Mouse (Mus musculus) A20 (cell line): ENCODE measurements around the gene Pf4.
"Not testable (repeated sequence)": the region's sequence is repeated elsewhere in the genome, so short reads cannot be mapped to it uniquely, and the experiment has no call there.

ENCODE experiments used
- DNase-seq: peaks from one replicate; pipeline ENCODE4 v3.0.0-alpha.2; 2011; ENCODE audit warnings: low read depth, low spot score

Gene Pf4

DNA sequence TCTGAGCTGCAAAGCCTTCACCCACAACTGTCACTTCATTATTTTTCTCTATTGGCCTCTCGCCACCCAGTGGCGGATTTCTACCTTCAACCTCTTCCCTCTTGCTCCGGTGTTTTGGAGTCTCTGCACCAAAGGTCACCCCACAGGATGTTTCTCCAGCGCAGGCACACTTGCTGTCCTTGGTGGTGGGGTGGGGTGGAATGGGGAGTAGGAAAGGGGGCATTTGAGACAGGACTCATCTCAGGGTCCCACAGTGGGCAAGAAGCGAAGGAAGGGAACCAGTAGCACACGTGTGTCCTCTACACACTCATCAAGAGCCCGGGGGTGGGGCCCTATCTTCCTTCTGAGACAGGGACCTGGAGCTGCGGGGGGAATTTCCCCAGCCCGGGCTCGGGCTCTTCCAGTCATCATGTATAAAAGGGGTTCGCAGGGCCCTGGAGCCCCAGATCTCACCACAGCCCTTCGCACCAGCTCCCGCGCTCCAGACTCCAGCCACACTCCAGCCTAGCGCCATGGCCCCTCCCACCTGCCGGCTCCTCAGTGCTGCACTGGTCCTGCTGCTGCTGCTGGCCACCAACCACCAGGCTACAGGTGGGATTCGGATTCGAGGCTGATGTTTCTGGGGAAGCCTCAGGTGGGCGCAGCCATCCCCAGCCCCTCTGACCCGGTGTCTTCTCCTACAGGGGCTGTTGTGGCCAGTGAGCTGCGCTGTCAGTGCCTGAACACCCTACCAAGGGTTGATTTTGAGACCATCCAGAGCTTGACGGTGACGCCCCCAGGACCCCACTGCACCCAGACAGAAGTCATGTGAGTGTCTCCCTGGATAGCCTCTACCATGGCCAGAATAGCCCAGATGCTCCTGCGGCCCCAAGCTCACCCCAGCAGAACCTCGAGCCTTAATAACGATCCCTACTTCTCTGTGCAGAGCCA, 13.7 kb downstream of the Pf4 start, which contains the start of gene Cxcl3:
Cxcl3 (plus strand) TSS at position 445 of the 930 bp plus-strand sequence.
- DNase-seq, result peak; percentile 4

DNA sequence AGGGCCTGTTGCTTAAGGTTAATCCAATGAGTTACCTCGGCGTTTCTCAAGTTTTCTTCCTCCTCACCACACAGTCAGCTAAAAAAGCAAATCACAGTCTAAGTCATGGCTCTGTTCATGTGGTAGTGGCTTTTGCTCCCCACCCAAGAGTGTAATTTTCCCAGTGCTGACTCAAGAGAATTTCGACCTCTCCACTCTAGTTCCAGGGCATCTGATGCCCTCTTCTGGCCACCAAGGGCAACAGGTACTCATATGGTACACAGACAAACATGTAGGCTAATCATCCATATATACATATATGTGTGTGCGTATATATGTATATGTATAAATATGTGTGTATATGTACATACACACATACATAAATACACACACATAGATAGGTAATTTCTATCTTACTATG, 15.9 kb downstream of the Pf4 start:
- DNase-seq, result peak; percentile 28

DNA sequence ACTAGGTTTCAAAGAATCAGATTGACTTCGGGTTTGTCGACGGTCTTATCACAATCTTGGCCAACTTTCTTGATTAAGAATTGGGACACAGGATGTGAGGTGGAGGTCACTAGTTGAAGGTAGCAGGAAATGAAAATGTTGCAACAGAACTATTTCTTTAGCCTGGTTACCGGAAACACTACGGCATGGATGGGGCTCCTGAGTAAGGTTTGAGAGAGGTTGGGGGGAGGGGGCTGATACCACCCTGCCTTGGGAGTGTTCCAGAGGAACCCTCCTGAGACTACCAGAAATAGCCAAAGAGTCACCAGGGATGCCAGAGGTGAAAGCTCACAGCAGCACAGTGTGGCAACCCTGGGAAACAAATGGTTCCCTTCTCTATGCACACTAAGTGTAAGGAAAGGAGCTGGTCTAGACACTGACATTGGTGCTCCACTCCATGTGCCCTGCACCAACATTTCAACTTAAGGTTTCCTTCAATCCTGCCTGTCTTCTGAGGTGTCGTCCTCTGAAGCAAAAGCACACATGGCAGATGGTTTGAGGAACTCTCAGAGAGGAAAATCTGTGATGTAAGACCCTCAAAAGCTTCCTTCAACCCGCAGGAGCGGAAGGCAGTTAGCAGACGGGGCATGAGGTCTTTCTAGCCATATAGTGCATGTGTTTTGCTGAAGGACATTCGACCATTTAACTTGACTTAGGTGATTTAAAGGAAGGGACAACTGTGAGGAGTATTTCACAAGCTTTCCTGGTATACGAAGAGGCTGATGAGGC, 17.3 kb downstream of the Pf4 start:
- DNase-seq, result no peak

DNA sequence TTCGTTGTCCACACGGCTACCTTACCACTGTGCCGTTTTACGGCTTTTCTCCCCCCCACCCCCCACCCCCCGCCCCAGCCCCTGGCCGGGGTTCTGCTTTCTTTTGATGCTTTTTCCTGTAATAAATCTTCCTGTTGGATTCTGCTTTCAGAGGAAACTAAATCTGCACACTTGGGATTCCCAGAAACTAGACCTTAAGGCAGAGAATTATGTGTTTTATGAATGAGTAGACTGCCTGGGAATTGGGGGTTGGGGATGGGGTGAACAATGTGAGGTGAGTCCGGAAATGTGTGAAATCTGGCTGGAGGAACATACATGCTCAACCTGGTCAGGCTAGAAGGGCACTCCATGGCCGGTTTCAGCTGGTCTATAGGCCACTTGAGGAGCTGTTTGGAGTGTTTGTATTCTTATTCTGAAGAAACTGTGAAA, 17.9 kb downstream of the Pf4 start:
- DNase-seq, result no peak

DNA sequence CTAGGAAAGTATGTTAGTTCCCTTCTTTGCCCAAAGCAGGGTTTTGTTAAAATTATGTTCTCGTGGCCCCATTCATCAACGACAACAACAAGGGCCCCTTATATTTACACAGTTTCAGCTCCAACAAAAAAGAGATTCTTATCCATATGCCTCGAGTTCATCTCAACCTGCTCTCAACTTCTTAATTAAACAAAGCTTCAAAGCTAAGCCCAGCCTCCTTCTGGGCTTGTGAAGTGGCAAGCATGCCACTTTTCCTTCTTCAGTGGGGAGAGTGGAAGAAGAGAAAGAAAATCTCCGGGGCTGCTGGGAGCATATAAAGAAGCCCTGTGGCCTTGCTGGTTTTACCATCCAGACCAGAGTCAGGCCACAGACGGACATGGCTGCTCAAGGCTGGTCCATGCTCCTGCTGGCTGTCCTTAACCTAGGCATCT, 22.0 kb downstream of the Pf4 start, which contains the start of gene Cxcl15:
Cxcl15 (plus strand) TSS at position 340 of the 431 bp plus-strand sequence.
- DNase-seq, result no peak

DNA sequence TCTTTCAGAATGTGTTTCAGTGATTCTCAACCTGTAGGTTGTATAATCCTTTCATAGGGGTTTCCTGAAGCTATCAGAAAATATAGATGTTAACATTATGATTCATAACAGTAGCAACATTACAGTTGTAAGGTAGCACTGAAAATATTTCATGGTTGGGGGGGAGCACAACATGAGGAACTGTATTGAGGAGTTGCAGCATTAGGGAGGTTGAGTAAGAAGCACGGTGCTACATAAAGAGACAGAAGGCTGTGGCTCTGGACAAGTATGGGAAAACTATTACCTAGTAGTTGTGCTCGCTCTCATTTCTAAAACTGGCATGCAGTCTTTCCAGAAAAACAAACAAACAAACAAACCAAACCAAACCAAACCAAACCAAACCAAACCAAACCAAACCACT, 23.2 kb downstream of the Pf4 start:
- not testable (repeated sequence) for DNase-seq

DNA sequence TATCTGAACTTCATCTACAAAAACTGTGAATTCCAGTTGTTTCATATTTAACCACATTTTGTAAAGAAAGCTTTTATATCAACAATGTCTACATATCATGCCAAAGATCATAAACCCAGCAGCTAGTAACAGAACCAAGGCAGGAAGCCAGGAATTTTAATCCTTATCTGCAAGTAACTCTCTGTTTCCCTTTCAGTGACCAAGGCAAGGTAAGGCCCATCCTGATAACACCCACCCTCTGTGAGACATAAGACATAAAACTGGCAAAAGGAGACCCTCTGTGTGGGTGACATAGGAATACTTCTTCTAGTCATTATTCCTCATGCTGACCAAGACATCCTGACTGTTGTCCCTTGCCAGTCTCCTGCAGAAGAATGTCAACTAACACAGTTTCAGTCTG, 32.3 kb downstream of the Pf4 start:
- DNase-seq, result no peak

DNA sequence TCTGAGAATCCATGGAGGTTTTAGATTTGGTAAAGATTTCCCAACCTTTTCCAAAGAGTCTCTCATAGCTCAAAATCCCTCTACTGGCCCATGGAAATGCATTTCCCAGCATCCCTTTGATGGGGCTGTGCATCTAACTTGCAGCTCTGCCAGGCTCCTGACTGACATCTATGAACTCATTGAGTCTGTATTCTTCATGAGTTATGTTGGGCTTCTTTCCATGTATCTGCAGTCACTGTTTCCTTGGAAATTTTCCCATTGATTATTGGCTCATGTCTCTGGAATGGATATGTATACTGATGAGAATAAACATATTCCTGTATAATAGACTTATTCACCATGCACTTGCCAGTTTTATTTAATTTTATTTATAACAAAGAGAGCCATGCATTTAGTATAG, 33.8 kb downstream of the Pf4 start:
- DNase-seq, result no peak

DNA sequence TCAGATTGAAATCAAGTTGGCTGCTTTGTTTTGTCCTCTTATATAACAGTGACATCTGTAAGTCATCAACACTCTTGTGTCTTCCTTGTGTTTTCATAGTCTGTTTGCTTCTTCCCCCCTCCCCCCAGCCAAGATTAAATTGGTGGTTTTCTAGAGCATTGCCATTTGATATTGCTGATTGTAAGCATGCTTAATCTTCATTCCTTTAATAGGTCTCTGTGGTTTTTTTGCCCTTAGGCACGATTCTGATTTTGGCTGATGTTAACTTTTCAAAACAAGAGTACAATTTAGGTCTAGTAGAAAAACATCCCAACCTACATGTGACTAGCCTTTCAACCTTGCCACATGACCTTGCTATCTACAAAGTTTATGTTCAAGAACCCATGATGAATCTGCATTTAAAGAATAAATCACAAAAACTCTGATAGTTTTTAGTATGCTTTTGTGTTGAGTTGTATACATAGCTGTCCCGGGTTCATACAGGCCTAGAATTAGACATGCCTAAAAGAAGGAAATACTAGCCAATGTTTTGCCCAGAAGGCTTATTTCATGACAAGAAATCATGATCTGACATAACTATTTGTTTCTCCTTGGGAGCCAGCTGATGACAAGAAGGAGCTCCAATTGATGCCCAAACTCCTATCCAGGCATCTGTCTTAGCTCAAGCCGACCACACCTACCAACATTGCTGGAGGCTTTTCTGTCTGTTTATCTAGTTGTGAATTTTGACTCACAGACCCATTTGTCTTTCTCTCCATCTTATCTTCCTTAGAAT, 35.1 kb downstream of the Pf4 start:
- no peak for DNase-seq

DNA sequence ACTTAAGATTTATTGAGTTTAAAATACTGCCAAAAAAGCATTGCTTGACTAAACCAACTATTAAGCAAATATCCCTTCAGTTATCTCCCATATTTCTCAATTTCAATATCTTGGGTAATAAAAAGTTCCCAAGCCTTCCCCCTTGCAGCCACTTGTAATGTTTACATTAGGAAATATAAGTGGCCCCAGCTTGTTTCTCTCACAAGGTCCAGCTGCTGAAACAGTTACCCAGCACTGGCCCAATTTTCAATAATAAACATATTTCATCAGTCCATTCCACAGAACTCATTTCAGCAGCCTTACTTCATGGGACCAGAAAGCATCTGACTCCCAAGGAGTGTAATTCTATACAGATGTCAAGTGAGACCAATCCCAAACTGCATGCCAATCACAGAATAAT, 47.5 kb downstream of the Pf4 start:
- no peak for DNase-seq
